Mouse (Mus musculus) layer of hippocampus, adult 11-12 months (tissue): ENCODE measurements at regions not wholly inside any gene's neighbourhood (a gene's known extent, or its start where the extent isn't known, plus 50 kb on each side); places are given as distances from the start of the nearest gene placed in this dataset.

Experiments
- DNase-seq: peaks from one replicate; pipeline ENCODE4 v3.0.0; 2022; ENCODE audit warnings: low spot score

- peak; percentile 26 for DNase-seq
Measured at GRCm38 (mm10) chr11:44229996-44230395, 169.9 kb upstream of the Il12b start.

- DNase-seq = no peak
Measured at GRCm38 (mm10) chr11:44235456-44235855, 164.4 kb upstream of the Il12b start.

GRCm38 (mm10) chr11:44238051-44238450 is 161.8 kb upstream of the Il12b start:
- no peak for DNase-seq

- DNase-seq = no peak
Measured at GRCm38 (mm10) chr11:44238598-44238997, 161.3 kb upstream of the Il12b start.

- DNase-seq = no peak
Measured at GRCm38 (mm10) chr11:44243184-44243583, 156.7 kb upstream of the Il12b start.

GRCm38 (mm10) chr11:44251821-44252220 is 148.0 kb upstream of the Il12b start:
- DNase-seq = peak; percentile 15

GRCm38 (mm10) chr11:44260376-44261111 is 139.3 kb upstream of the Il12b start:
- DNase-seq = no peak

- no peak for DNase-seq
Measured at GRCm38 (mm10) chr11:44261657-44262056, 138.2 kb upstream of the Il12b start.

- DNase-seq = no peak
Measured at GRCm38 (mm10) chr11:44262571-44262970, 137.3 kb upstream of the Il12b start.

GRCm38 (mm10) chr11:44272268-44272667 is 127.6 kb upstream of the Il12b start:
- DNase-seq = no peak

- no peak for DNase-seq
Measured at GRCm38 (mm10) chr11:44278521-44279208, 121.2 kb upstream of the Il12b start.

- DNase-seq = no peak
Measured at GRCm38 (mm10) chr11:44285961-44286360, 113.9 kb upstream of the Il12b start.

GRCm38 (mm10) chr11:44288825-44289224 is 111.0 kb upstream of the Il12b start:
- no peak for DNase-seq

GRCm38 (mm10) chr11:44303786-44304185 is 96.1 kb upstream of the Il12b start:
- no peak for DNase-seq

GRCm38 (mm10) chr11:44316061-44316460 is 83.8 kb upstream of the Il12b start:
- DNase-seq = no peak

- DNase-seq = no peak
Measured at GRCm38 (mm10) chr11:44319136-44319535, 80.7 kb upstream of the Il12b start.

- peak; percentile 30 for DNase-seq
Measured at GRCm38 (mm10) chr11:44323314-44323713, 76.5 kb upstream of the Il12b start.

- no peak for DNase-seq
Measured at GRCm38 (mm10) chr11:44325066-44325465, 74.8 kb upstream of the Il12b start.

GRCm38 (mm10) chr11:44325525-44325924 is 74.3 kb upstream of the Il12b start:
- DNase-seq = no peak

GRCm38 (mm10) chr11:44329503-44329902 is 70.4 kb upstream of the Il12b start:
- no peak for DNase-seq

GRCm38 (mm10) chr11:44330438-44330837 is 69.4 kb upstream of the Il12b start:
- DNase-seq = no peak

- peak; percentile 79 for DNase-seq
Measured at GRCm38 (mm10) chr11:44330851-44331773, 68.8 kb upstream of the Il12b start.

- DNase-seq = no peak
Measured at GRCm38 (mm10) chr11:44331774-44332129, 68.1 kb upstream of the Il12b start.
